Mouse (Mus musculus): ENCODE results near the gene Traf1.

GRCm38 (mm10) chr2:34987595-34987994 is 26.0 kb upstream of the Traf1 start:
- TF ChIP-seq CTCF (IDR thresholded peaks at IDR 0.05; ENCODE audit: low read depth, low read length) (no peak), GATA1 (IDR thresholded peaks at IDR 0.05; ENCODE audit: borderline replicate concordance, low read length) (no peak), TAL1 (conservative IDR thresholded peaks at IDR 0.05; ENCODE audit: low read depth, low read length) (no peak)

Measured in G1E (cell line).